In genomic region chr11:75649155-75649561, GRCm38 (mm10) we compare ENCODE assay signal across 9 mouse cellular contexts. TPM values are rescaled to one million over a fixed set of nuclear protein-coding genes. Genes with fewer than 3 reads are reported as not detected.
DNase-seq lines count a peak whose midpoint lies in the region; ATAC-seq and TF ChIP-seq lines count a peak whose summit lies in the region.
"Had no signal": no experiment of that assay in that cellular context is flagged by ENCODE, and none has a peak within 500 bp of the region (broad histone marks: within the 10 kb centered on the region; RNA-seq: fewer than 3 reads in every experiment).

No protein-coding gene starts in this region.

- peak; percentile 54 for DNase-seq in MEL (ENCODE audit: low read depth, low spot score)
- DNase-seq in liver, embryonic 13.5 days = no peak
- DNase-seq in gastrocnemius, postnatal 25 days = no peak
- DNase-seq in cerebellum, adult 18-20 months = no peak
- DNase-seq in cerebellum, postnatal 14 days = no peak
- DNase-seq in frontal cortex, postnatal 10 days (ENCODE audit: low spot score in 2 of 2) = no peak
- DNase-seq: layer of hippocampus, postnatal 36 days had no signal

- H3K9ac ChIP-seq in MEL (ENCODE audit: control insufficient read depth, low read depth, low read length, poor library complexity, severe bottlenecking) = no peak overlapping the region
- no peak overlapping the region for H3K9ac ChIP-seq in intestine, embryonic 15.5 days
- no peak overlapping the region for H3K9ac ChIP-seq in liver, embryonic 13.5 days

- TF ChIP-seq RAD21 in MEL (IDR thresholded peaks at IDR 0.05; ENCODE audit: low read depth, low read length) = no peak

- 60% methylated on average over 4 of the region's 4 CpGs for WGBS in intestine, embryonic 15.5 days
- 23% methylated on average over 4 of the region's 4 CpGs for WGBS in liver, embryonic 13.5 days (ENCODE audit: insufficient replicate concordance)

- TF ChIP-seq CTCF in MEL (IDR thresholded peaks at IDR 0.05 in 2 of 3, conservative IDR thresholded peaks at IDR 0.05 in 1 of 3; ENCODE audit: control insufficient read depth in 1 of 3, insufficient read depth in 1 of 3, low read depth in 2 of 3, low read length in 3 of 3, poor library complexity in 1 of 3, severe bottlenecking in 1 of 3) = no peak
- no peak for TF ChIP-seq CTCF in bone marrow macrophage, adult 2 months (IDR thresholded peaks at IDR 0.05; ENCODE audit: low read depth, low read length)

- TF ChIP-seq POLR2A in MEL (IDR thresholded peaks at IDR 0.05; ENCODE audit: control insufficient read depth in 1 of 2, insufficient read depth in 1 of 2, low read depth in 1 of 2, low read length in 2 of 2, poor library complexity in 1 of 2) = no peak
- no peak for TF ChIP-seq POLR2A in bone marrow macrophage, adult 2 months (IDR thresholded peaks at IDR 0.05; ENCODE audit: borderline replicate concordance, low read depth, low read length)

- H3K4me1 ChIP-seq in MEL (ENCODE audit: control insufficient read depth in 1 of 2, insufficient read depth in 2 of 2, low read length in 2 of 2) = peaks cover 2 to 29% of the 10 kb centered on the region in 2 experiments
- peaks cover 36% of the 10 kb centered on the region for H3K4me1 ChIP-seq in bone marrow macrophage, adult 2 months (ENCODE audit: control insufficient read depth, insufficient read depth, low read length)
- H3K4me1 ChIP-seq in intestine, embryonic 15.5 days (replicated peaks) = peaks cover 23% of the 10 kb centered on the region
- H3K4me1 ChIP-seq in liver, embryonic 13.5 days (replicated peaks) = peaks cover 58% of the 10 kb centered on the region

- no peak overlapping the region for H3K27ac ChIP-seq in MEL (ENCODE audit: control insufficient read depth, low read depth, low read length)
- peak overlapping the region; percentile 8 for H3K27ac ChIP-seq in bone marrow macrophage, adult 2 months (ENCODE audit: insufficient read depth, low read depth, low read length)
- 0 out of 2 replicates have a peak overlapping the region, but pooled peaks have one; percentile 62 for H3K27ac ChIP-seq in intestine, embryonic 15.5 days
- 0 out of 2 replicates have a peak overlapping the region, but pooled peaks have one; percentile 30 for H3K27ac ChIP-seq in liver, embryonic 13.5 days

- no peaks in the 10 kb centered on the region for H3K9me3 ChIP-seq in MEL (replicated peaks; ENCODE audit: insufficient read depth, low read length)
- no peaks in the 10 kb centered on the region for H3K9me3 ChIP-seq in intestine, embryonic 15.5 days
- H3K9me3 ChIP-seq in liver, embryonic 13.5 days (replicated peaks) = no peaks in the 10 kb centered on the region

- no peak for ATAC-seq in intestine, embryonic 15.5 days
- ATAC-seq in liver, embryonic 13.5 days (ENCODE audit: low read depth) = no peak

- H3K4me2 ChIP-seq in intestine, embryonic 15.5 days (replicated peaks) = no peak overlapping the region
- no peak overlapping the region for H3K4me2 ChIP-seq in liver, embryonic 13.5 days

- peaks cover 0 to 9% of the 10 kb centered on the region in 2 experiments; a peak in 1 of 4 replicates for H3K36me3 ChIP-seq in MEL (ENCODE audit: control insufficient read depth in 1 of 2, insufficient read depth in 2 of 2, low read length in 2 of 2)
- H3K36me3 ChIP-seq in intestine, embryonic 15.5 days = no peaks in the 10 kb centered on the region
- H3K36me3 ChIP-seq in liver, embryonic 13.5 days = peaks cover 9% of the 10 kb centered on the region; the same call in 1 of the 2 replicates

- H3K4me3 ChIP-seq in MEL (ENCODE audit: control insufficient read depth in 1 of 2, insufficient read depth in 1 of 2, low read depth in 2 of 2, low read length in 2 of 2) = no peak overlapping the region
- no peak overlapping the region for H3K4me3 ChIP-seq in bone marrow macrophage, adult 2 months (ENCODE audit: insufficient read depth, low read length)
- H3K4me3 ChIP-seq in intestine, embryonic 15.5 days (replicated peaks) = no peak overlapping the region
- no peak overlapping the region for H3K4me3 ChIP-seq in liver, embryonic 13.5 days (replicated peaks)

- peaks cover 10% of the 10 kb centered on the region for H3K79me2 ChIP-seq in MEL (ENCODE audit: control insufficient read depth, insufficient read depth, low read length, poor library complexity)

- no peak; a peak in 1 of 4 replicates for TF ChIP-seq EP300 in MEL (IDR thresholded peaks at IDR 0.05; ENCODE audit: low read depth in 1 of 2, low read length in 2 of 2)

- H3K27me3 ChIP-seq in MEL (ENCODE audit: control insufficient read depth in 1 of 2, insufficient read depth in 2 of 2, low read length in 2 of 2) = no peaks in the 10 kb centered on the region
- H3K27me3 ChIP-seq in intestine, embryonic 15.5 days (replicated peaks) = no peaks in the 10 kb centered on the region
- H3K27me3 ChIP-seq in liver, embryonic 13.5 days = no peaks in the 10 kb centered on the region

TF ChIP-seq in MEL, 35 proteins besides CTCF, POLR2A, EP300 and RAD21:
- peak; percentile 55 for TF ChIP-seq TAL1 (IDR thresholded peaks at IDR 0.05; ENCODE audit: low read length)
- no peak for TF ChIP-seq TCF12 (IDR thresholded peaks at IDR 0.05; ENCODE audit: low read depth, low read length)
- no peak for TF ChIP-seq ZKSCAN1 (IDR thresholded peaks at IDR 0.05; ENCODE audit: low read depth, low read length)
TF ChIP-seq in MEL: peak in this region for 1.

RNA-seq across cellular contexts. Expression of gene Myo1c, which starts 1.1 kb away (rescaled TPM):
- 27.0 and 33.2 TPM in 2 replicates for total RNA-seq in MEL (2012; rRNA removed)
- 10 to 100 TPM in 1 of 2 experiments, not detected in 1; 45.6 TPM for polyA plus RNA-seq in MEL (2012; ENCODE audit: insufficient read depth in 1 of 2, insufficient read length in 2 of 2, low read depth in 1 of 2, low replicate concordance in 2 of 2, missing spikeins in 1 of 2)
- 77.3 and 90.4 TPM in 2 replicates for polyA plus RNA-seq in bone marrow macrophage, adult 2 months (2012; ENCODE audit: insufficient read depth, insufficient read length, missing spikeins)
- polyA plus RNA-seq in intestine, embryonic 15.5 days (2015; fragmentation: Nextera tagmentation; extraction: Ambion mirVana) = 48.6 and 50.0 TPM in 2 replicates
- 18.3 and 23.0 TPM in 2 replicates for polyA plus RNA-seq in liver, embryonic 13.5 days (2015; fragmentation: Nextera tagmentation; extraction: Ambion mirVana)
- total RNA-seq in gastrocnemius, postnatal 25 days (2021) = 10 to 100 TPM; 43.0 to 44.3 TPM

RNA-seq across cellular contexts. Expression of gene Inpp5k, which starts 18.4 kb away (rescaled TPM):
- total RNA-seq in MEL (2012; rRNA removed) = 15.2 and 16.4 TPM in 2 replicates
- 10 to 100 TPM in 1 of 2 experiments, not detected in 1; 28.7 TPM for polyA plus RNA-seq in MEL (2012; ENCODE audit: insufficient read depth in 1 of 2, insufficient read length in 2 of 2, low read depth in 1 of 2, low replicate concordance in 2 of 2, missing spikeins in 1 of 2)
- polyA plus RNA-seq in bone marrow macrophage, adult 2 months (2012; ENCODE audit: insufficient read depth, insufficient read length, missing spikeins) = 85.4 and 101 TPM in 2 replicates
- polyA plus RNA-seq in intestine, embryonic 15.5 days (2015; fragmentation: Nextera tagmentation; extraction: Ambion mirVana) = 17.6 and 19.4 TPM in 2 replicates
- polyA plus RNA-seq in liver, embryonic 13.5 days (2015; fragmentation: Nextera tagmentation; extraction: Ambion mirVana) = 12.9 and 13.9 TPM in 2 replicates
- total RNA-seq in gastrocnemius, postnatal 25 days (2021) = 10 to 100 TPM; 19.0 to 19.8 TPM

RNA-seq across cellular contexts. Expression of gene Crk, which starts 29.9 kb away (rescaled TPM):
- total RNA-seq in MEL (2012; rRNA removed) = 68.0 and 68.4 TPM in 2 replicates
- 10 to 100 TPM; 33.8 to 66.2 TPM for polyA plus RNA-seq in MEL (2012; ENCODE audit: insufficient read depth in 1 of 2, insufficient read length in 2 of 2, low read depth in 1 of 2, low replicate concordance in 2 of 2, missing spikeins in 1 of 2)
- polyA plus RNA-seq in bone marrow macrophage, adult 2 months (2012; ENCODE audit: insufficient read depth, insufficient read length, missing spikeins) = 67.0 and 70.3 TPM in 2 replicates
- polyA plus RNA-seq in intestine, embryonic 15.5 days (2015; fragmentation: Nextera tagmentation; extraction: Ambion mirVana) = 105 and 109 TPM in 2 replicates
- polyA plus RNA-seq in liver, embryonic 13.5 days (2015; fragmentation: Nextera tagmentation; extraction: Ambion mirVana) = 37.1 and 41.6 TPM in 2 replicates
- total RNA-seq in gastrocnemius, postnatal 25 days (2021) = 10 to 100 TPM; 39.7 to 44.7 TPM
